Mouse (Mus musculus): ENCODE data around the gene Fam189b.

DNA sequence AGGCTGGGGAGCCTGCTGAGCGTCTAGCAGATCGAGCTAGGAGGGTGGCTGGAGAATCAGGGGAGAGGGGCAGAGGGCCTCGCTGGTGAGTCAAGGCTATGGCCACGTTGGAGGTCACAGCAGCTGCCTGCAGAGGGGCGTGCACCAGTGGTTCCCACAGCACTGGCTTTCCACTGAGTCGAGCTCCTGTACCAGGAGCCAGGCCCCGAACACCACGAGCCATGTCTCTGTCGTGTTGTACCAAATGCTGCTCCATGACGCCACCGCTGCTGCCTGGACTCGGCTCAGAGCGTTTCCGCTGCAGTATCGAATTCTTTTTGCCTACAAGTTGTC, 35.0 kb upstream of the Fam189b start:
- TF ChIP-seq CTCF (conservative IDR thresholded peaks at IDR 0.05 in 1 of 2, IDR thresholded peaks at IDR 0.05 in 1 of 2; ENCODE audit: low read depth in 2 of 2, low read length in 2 of 2), result no peak
- no peak for TF ChIP-seq POLR2A (IDR thresholded peaks at IDR 0.05; ENCODE audit: low read depth, low read length)
- TF ChIP-seq CHD1 (IDR thresholded peaks at IDR 0.05; ENCODE audit: low read depth, low read length), result no peak
- TF ChIP-seq NELFE (IDR thresholded peaks at IDR 0.05; ENCODE audit: low read depth, low read length), result no peak
- no peak for TF ChIP-seq RCOR1 (conservative IDR thresholded peaks at IDR 0.05; ENCODE audit: low read depth, low read length)
- no peak for TF ChIP-seq MEF2A (IDR thresholded peaks at IDR 0.05; ENCODE audit: borderline replicate concordance, low read depth, low read length)
- no peak for TF ChIP-seq MXI1 (IDR thresholded peaks at IDR 0.05; ENCODE audit: low read depth, low read length)
- TF ChIP-seq ZKSCAN1 (IDR thresholded peaks at IDR 0.05; ENCODE audit: borderline replicate concordance, low read depth, low read length), result no peak
- no peak for TF ChIP-seq KAT2A (IDR thresholded peaks at IDR 0.05; ENCODE audit: insufficient replicate concordance, low read length)
